Mouse (Mus musculus): ENCODE measurements around the gene Gm340. TPM values are rescaled to one million over a fixed set of nuclear protein-coding genes. Genes with fewer than 3 reads are reported as not detected.

The Gm340 gene
- polyA plus RNA-seq, 1 experiment from 2014 or later: 4.8 TPM

- ATAC-seq (replicated peaks; ENCODE audit: low FRiP score, low TSS enrichment, low read depth) (no peak), DNase-seq (ENCODE audit: low spot score) (peak; percentile 42)
- no peak overlapping the region for H3K9ac ChIP-seq (ENCODE audit: low read length)
- H3K4me1 ChIP-seq (replicated peaks; ENCODE audit: control insufficient read depth, insufficient read depth, low read length): 0 out of 2 replicates have a peak, but pooled peaks cover 4% of the 10 kb centered on the region
- H3K4me2 ChIP-seq (ENCODE audit: low read length): no peak overlapping the region
- H3K4me3 ChIP-seq (ENCODE audit: low read depth, low read length): no peak overlapping the region
- 90% methylated on average over 4 of the region's 4 CpGs for WGBS
- H3K9me3 ChIP-seq (ENCODE audit: control insufficient read depth, low read length): no peaks in the 10 kb centered on the region
- H3K27ac ChIP-seq (ENCODE audit: low read depth): peak overlapping the region; percentile 59; the same call in 1 of the 2 replicates
- H3K27me3 ChIP-seq (replicated peaks; ENCODE audit: control insufficient read depth, insufficient read depth, low read length): no peaks in the 10 kb centered on the region
- H3K36me3 ChIP-seq (ENCODE audit: control insufficient read depth, insufficient read depth, low read length): peaks cover 32% of the 10 kb centered on the region
Observed at GRCm38 (mm10) chr19:41579311-41579920, 2.8 kb upstream of the Gm340 start.

GRCm38 (mm10) chr19:41582918-41583514 is 846 bp downstream of the Gm340 start:
- Histone ChIP-seq H3K27ac (ENCODE audit: low read depth) (no peak overlapping the region), H3K36me3 (ENCODE audit: control insufficient read depth, insufficient read depth, low read length) (peaks cover 44% of the 10 kb centered on the region), H3K4me1 (replicated peaks; ENCODE audit: control insufficient read depth, insufficient read depth, low read length) (no peaks in the 10 kb centered on the region), H3K9me3 (ENCODE audit: control insufficient read depth, low read length) (no peaks in the 10 kb centered on the region), H3K4me2 (ENCODE audit: low read length) (no peak overlapping the region), H3K9ac (ENCODE audit: low read length) (no peak overlapping the region), H3K27me3 (replicated peaks; ENCODE audit: control insufficient read depth, insufficient read depth, low read length) (no peaks in the 10 kb centered on the region), H3K4me3 (ENCODE audit: low read depth, low read length) (no peak overlapping the region)
- WGBS: 96% methylated on average over 5 of the region's 5 CpGs
- ATAC-seq (replicated peaks; ENCODE audit: low FRiP score, low TSS enrichment, low read depth): no peak
- DNase-seq (ENCODE audit: low spot score): no peak

GRCm38 (mm10) chr19:41586752-41587151 is 4.6 kb downstream of the Gm340 start:
- no peaks in the 10 kb centered on the region for H3K27me3 ChIP-seq (replicated peaks; ENCODE audit: control insufficient read depth, insufficient read depth, low read length)
- H3K36me3 ChIP-seq (ENCODE audit: control insufficient read depth, insufficient read depth, low read length): peaks cover 40% of the 10 kb centered on the region
- ATAC-seq (replicated peaks; ENCODE audit: low FRiP score, low TSS enrichment, low read depth) (no peak), DNase-seq (ENCODE audit: low spot score) (no peak)
- no peak overlapping the region for H3K4me3 ChIP-seq (ENCODE audit: low read depth, low read length)
- 89% methylated on average over 10 of the region's 10 CpGs for WGBS
- H3K4me2 ChIP-seq (ENCODE audit: low read length): no peak overlapping the region
- H3K9me3 ChIP-seq (ENCODE audit: control insufficient read depth, low read length): no peaks in the 10 kb centered on the region
- no peak overlapping the region for H3K27ac ChIP-seq (ENCODE audit: low read depth)
- no peaks in the 10 kb centered on the region; the same call in 1 of the 2 replicates for H3K4me1 ChIP-seq (replicated peaks; ENCODE audit: control insufficient read depth, insufficient read depth, low read length)
- no peak overlapping the region for H3K9ac ChIP-seq (ENCODE audit: low read length)

- no peaks in the 10 kb centered on the region; the same call in 1 of the 2 replicates for H3K4me1 ChIP-seq (replicated peaks; ENCODE audit: control insufficient read depth, insufficient read depth, low read length)
- 89% methylated on average over 20 of the region's 20 CpGs for WGBS
- H3K27ac ChIP-seq (ENCODE audit: low read depth): no peak overlapping the region
- H3K4me2 ChIP-seq (ENCODE audit: low read length): no peak overlapping the region
- no peak overlapping the region for H3K4me3 ChIP-seq (ENCODE audit: low read depth, low read length)
- peaks cover 31% of the 10 kb centered on the region for H3K36me3 ChIP-seq (ENCODE audit: control insufficient read depth, insufficient read depth, low read length)
- ATAC-seq (replicated peaks; ENCODE audit: low FRiP score, low TSS enrichment, low read depth): no peak
- H3K9me3 ChIP-seq (ENCODE audit: control insufficient read depth, low read length): no peaks in the 10 kb centered on the region
- no peak overlapping the region for H3K9ac ChIP-seq (ENCODE audit: low read length)
- H3K27me3 ChIP-seq (replicated peaks; ENCODE audit: control insufficient read depth, insufficient read depth, low read length): no peaks in the 10 kb centered on the region
- DNase-seq (ENCODE audit: low spot score): no peak
Observed at GRCm38 (mm10) chr19:41587431-41588222, 5.5 kb downstream of the Gm340 start.

GRCm38 (mm10) chr19:41589026-41589425 is 6.9 kb downstream of the Gm340 start:
- WGBS: 82% methylated on average over 7 of the region's 7 CpGs
- Histone ChIP-seq H3K4me1 (replicated peaks; ENCODE audit: control insufficient read depth, insufficient read depth, low read length) (no peaks in the 10 kb centered on the region; the same call in 1 of the 2 replicates), H3K27ac (ENCODE audit: low read depth) (no peak overlapping the region), H3K36me3 (ENCODE audit: control insufficient read depth, insufficient read depth, low read length) (peaks cover 17% of the 10 kb centered on the region), H3K9ac (ENCODE audit: low read length) (no peak overlapping the region), H3K4me2 (ENCODE audit: low read length) (no peak overlapping the region), H3K27me3 (replicated peaks; ENCODE audit: control insufficient read depth, insufficient read depth, low read length) (no peaks in the 10 kb centered on the region), H3K9me3 (ENCODE audit: control insufficient read depth, low read length) (no peaks in the 10 kb centered on the region), H3K4me3 (ENCODE audit: low read depth, low read length) (no peak overlapping the region)
- no peak for DNase-seq (ENCODE audit: low spot score)
- no peak for ATAC-seq (replicated peaks; ENCODE audit: low FRiP score, low TSS enrichment, low read depth)

- H3K36me3 ChIP-seq (ENCODE audit: control insufficient read depth, insufficient read depth, low read length): peaks cover 11% of the 10 kb centered on the region
- H3K4me3 ChIP-seq (ENCODE audit: low read depth, low read length): no peak overlapping the region
- no peak overlapping the region for H3K4me2 ChIP-seq (ENCODE audit: low read length)
- H3K4me1 ChIP-seq (replicated peaks; ENCODE audit: control insufficient read depth, insufficient read depth, low read length): no peaks in the 10 kb centered on the region; the same call in 1 of the 2 replicates
- 87% methylated on average over 8 of the region's 8 CpGs for WGBS
- no peak overlapping the region for H3K27ac ChIP-seq (ENCODE audit: low read depth)
- no peaks in the 10 kb centered on the region for H3K27me3 ChIP-seq (replicated peaks; ENCODE audit: control insufficient read depth, insufficient read depth, low read length)
- no peaks in the 10 kb centered on the region for H3K9me3 ChIP-seq (ENCODE audit: control insufficient read depth, low read length)
- no peak for ATAC-seq (replicated peaks; ENCODE audit: low FRiP score, low TSS enrichment, low read depth)
- H3K9ac ChIP-seq (ENCODE audit: low read length): no peak overlapping the region
- no peak for DNase-seq (ENCODE audit: low spot score)
Observed at GRCm38 (mm10) chr19:41589681-41590080, 7.5 kb downstream of the Gm340 start.

- 76% methylated on average over 12 of the region's 12 CpGs for whole genome bisulfite sequencing
- no peaks in the 10 kb centered on the region for H3K36me3 ChIP-seq (ENCODE audit: control insufficient read depth, insufficient read depth, low read length)
- no peak overlapping the region for H3K9ac ChIP-seq (ENCODE audit: low read length)
Observed at GRCm38 (mm10) chr19:41591808-41592207, 9.6 kb downstream of the Gm340 start.

GRCm38 (mm10) chr19:41597170-41597894 is 15.2 kb downstream of the Gm340 start:
- no peaks in the 10 kb centered on the region for H3K27me3 ChIP-seq (replicated peaks; ENCODE audit: control insufficient read depth, insufficient read depth, low read length)
- DNase-seq (ENCODE audit: low spot score): no peak
- H3K4me3 ChIP-seq (ENCODE audit: low read depth, low read length): no peak overlapping the region
- 86% methylated on average over 6 of the region's 6 CpGs for WGBS
- H3K9me3 ChIP-seq (ENCODE audit: control insufficient read depth, low read length): no peaks in the 10 kb centered on the region
- H3K9ac ChIP-seq (ENCODE audit: low read length): no peak overlapping the region
- ATAC-seq (replicated peaks; ENCODE audit: low FRiP score, low TSS enrichment, low read depth): no peak
- H3K36me3 ChIP-seq (ENCODE audit: control insufficient read depth, insufficient read depth, low read length): no peaks in the 10 kb centered on the region
- H3K4me2 ChIP-seq (ENCODE audit: low read length): no peak overlapping the region
- H3K27ac ChIP-seq (ENCODE audit: low read depth): no peak overlapping the region
- no peaks in the 10 kb centered on the region for H3K4me1 ChIP-seq (replicated peaks; ENCODE audit: control insufficient read depth, insufficient read depth, low read length)

More at GRCm38 (mm10) chr19:41591808-41592207, 9.6 kb downstream of the Gm340 start:
- no peaks in the 10 kb centered on the region; the same call in 1 of the 2 replicates for H3K4me1 ChIP-seq (replicated peaks; ENCODE audit: control insufficient read depth, insufficient read depth, low read length)
- H3K27me3 ChIP-seq (replicated peaks; ENCODE audit: control insufficient read depth, insufficient read depth, low read length): no peaks in the 10 kb centered on the region
- no peak for ATAC-seq (replicated peaks; ENCODE audit: low FRiP score, low TSS enrichment, low read depth)
- H3K27ac ChIP-seq (ENCODE audit: low read depth): no peak overlapping the region
- no peak overlapping the region for H3K4me2 ChIP-seq (ENCODE audit: low read length)
- H3K4me3 ChIP-seq (ENCODE audit: low read depth, low read length): no peak overlapping the region
- no peaks in the 10 kb centered on the region for H3K9me3 ChIP-seq (ENCODE audit: control insufficient read depth, low read length)
- DNase-seq (ENCODE audit: low spot score): no peak

All from intestine, embryonic 14.5 days (tissue).